Mouse (Mus musculus) forebrain, embryonic 15.5 days (tissue): ENCODE measurements at regions not wholly inside any gene's neighbourhood (a gene's known extent, or its start where the extent isn't known, plus 50 kb on each side); places are given as distances from the start of the nearest gene placed in this dataset.

Experiments used
- ATAC-seq: fragments of 200-750 bp; cut with Nextera tagmentation; replicated peaks from 2 replicates; pipeline ENCODE4 v1.8.0; 2017; ENCODE audit warnings: mild to moderate bottlenecking, moderate TSS enrichment, moderate library complexity
- H3K27ac ChIP-seq: fragments of 300-500 bp; sonication (generic); replicated peaks from 2 replicates; pipeline ENCODE4 v1.5.1; 2015; ENCODE audit warnings: mild to moderate bottlenecking, inconsistent platforms
- H3K27me3 ChIP-seq: fragments of 300-500 bp; sonication (generic); 2 replicates; pipeline ENCODE4 v1.6.1; 2015; ENCODE audit warnings: inconsistent platforms
- H3K36me3 ChIP-seq: fragments of 300-500 bp; sonication (generic); 2 replicates; pipeline ENCODE4 v1.6.1; 2015; ENCODE audit warnings: mild to moderate bottlenecking, inconsistent platforms
- H3K4me1 ChIP-seq: fragments of 300-500 bp; sonication (generic); 2 replicates; pipeline ENCODE4 v1.6.1; 2015; ENCODE audit warnings: inconsistent platforms
- H3K4me2 ChIP-seq: fragments of 300-500 bp; sonication (generic); replicated peaks from 2 replicates; pipeline ENCODE4 v1.6.1; 2015; ENCODE audit warnings: mild to moderate bottlenecking, inconsistent platforms
- H3K4me3 ChIP-seq: fragments of 300-500 bp; sonication (generic); 2 replicates; pipeline ENCODE4 v1.5.1; 2015; ENCODE audit warnings: mild to moderate bottlenecking, inconsistent platforms
- H3K9ac ChIP-seq: fragments of 300-500 bp; sonication (generic); replicated peaks from 2 replicates; pipeline ENCODE4 v1.6.1; 2015; ENCODE audit warnings: mild to moderate bottlenecking, inconsistent platforms
- H3K9me3 ChIP-seq: fragments of 300-500 bp; sonication (generic); 2 replicates; pipeline ENCODE4 v1.6.1; 2016; ENCODE audit warnings: inconsistent platforms
- WGBS: fragments of 180-500 bp; shearing (Covaris S2); methylation state at CpG from one replicate; pipeline ENCODE4 v1.1.7; 2015; ENCODE audit warnings: mixed read lengths; 5-methylcytosine and 5-hydroxymethylcytosine counted together

GRCm38 (mm10) chr13:37197136-37197535 lies 147.1 kb upstream of the F13a1 start:
- Histone ChIP-seq H3K4me1 (no peaks in the 10 kb centered on the region), H3K4me2 (no peak overlapping the region), H3K27me3 (no peaks in the 10 kb centered on the region), H3K36me3 (no peaks in the 10 kb centered on the region), H3K9me3 (no peaks in the 10 kb centered on the region), H3K4me3 (no peak overlapping the region), H3K9ac (no peak overlapping the region), H3K27ac (no peak overlapping the region)
- no peak for ATAC-seq
- 93% methylated on average over 2 of the region's 2 CpGs for WGBS

- H3K27me3 ChIP-seq: no peaks in the 10 kb centered on the region
- H3K9ac ChIP-seq: no peak overlapping the region
- H3K9me3 ChIP-seq: no peaks in the 10 kb centered on the region
- no peaks in the 10 kb centered on the region for H3K36me3 ChIP-seq
- 78% methylated on average over 1 of the region's 1 CpGs for WGBS
- H3K27ac ChIP-seq: no peak overlapping the region
- ATAC-seq: no peak
- no peak overlapping the region for H3K4me3 ChIP-seq
- H3K4me1 ChIP-seq: no peaks in the 10 kb centered on the region
- H3K4me2 ChIP-seq: no peak overlapping the region
Observed at GRCm38 (mm10) chr13:37195857-37196256, 145.8 kb upstream of the F13a1 start.

- no peaks in the 10 kb centered on the region for H3K27me3 ChIP-seq
- H3K36me3 ChIP-seq: no peaks in the 10 kb centered on the region
- no peak overlapping the region for H3K27ac ChIP-seq
- no peak overlapping the region for H3K4me2 ChIP-seq
- 77% methylated on average over 9 of the region's 9 CpGs for WGBS
- no peaks in the 10 kb centered on the region for H3K4me1 ChIP-seq
- H3K9ac ChIP-seq: no peak overlapping the region
- no peak overlapping the region for H3K4me3 ChIP-seq
- ATAC-seq: no peak
- H3K9me3 ChIP-seq: no peaks in the 10 kb centered on the region
Observed at GRCm38 (mm10) chr13:37181169-37181787, 131.2 kb upstream of the F13a1 start.

GRCm38 (mm10) chr13:37176526-37176925 lies 126.5 kb upstream of the F13a1 start:
- 81% methylated on average over 1 of the region's 1 CpGs for WGBS
- Histone ChIP-seq H3K36me3 (no peaks in the 10 kb centered on the region), H3K27ac (no peak overlapping the region), H3K27me3 (no peaks in the 10 kb centered on the region), H3K4me1 (no peaks in the 10 kb centered on the region), H3K9ac (no peak overlapping the region), H3K4me2 (no peak overlapping the region), H3K4me3 (no peak overlapping the region), H3K9me3 (no peaks in the 10 kb centered on the region)
- ATAC-seq: no peak

- Histone ChIP-seq H3K9ac (no peak overlapping the region), H3K4me3 (no peak overlapping the region), H3K27me3 (no peaks in the 10 kb centered on the region), H3K4me2 (no peak overlapping the region), H3K36me3 (no peaks in the 10 kb centered on the region), H3K27ac (no peak overlapping the region), H3K4me1 (no peaks in the 10 kb centered on the region), H3K9me3 (no peaks in the 10 kb centered on the region)
- ATAC-seq: no peak
- 87% methylated on average over 8 of the region's 8 CpGs for WGBS
Observed at GRCm38 (mm10) chr13:37175997-37176396, 126.0 kb upstream of the F13a1 start.

GRCm38 (mm10) chr13:37158831-37159522 lies 108.9 kb upstream of the F13a1 start:
- no peak overlapping the region for H3K4me2 ChIP-seq
- no peak overlapping the region for H3K4me3 ChIP-seq
- H3K27ac ChIP-seq: no peak overlapping the region
- H3K9me3 ChIP-seq: no peaks in the 10 kb centered on the region
- WGBS: 55% methylated on average over 4 of the region's 4 CpGs
- no peaks in the 10 kb centered on the region for H3K36me3 ChIP-seq
- no peaks in the 10 kb centered on the region for H3K27me3 ChIP-seq
- H3K9ac ChIP-seq: no peak overlapping the region
- ATAC-seq: no peak
- peaks cover 7% of the 10 kb centered on the region for H3K4me1 ChIP-seq

- WGBS: 93% methylated on average over 3 of the region's 3 CpGs
- Histone ChIP-seq H3K4me3 (no peak overlapping the region), H3K4me2 (no peak overlapping the region), H3K4me1 (peaks cover 7% of the 10 kb centered on the region), H3K27ac (no peak overlapping the region), H3K9ac (no peak overlapping the region), H3K36me3 (no peaks in the 10 kb centered on the region), H3K9me3 (no peaks in the 10 kb centered on the region), H3K27me3 (no peaks in the 10 kb centered on the region)
- ATAC-seq: no peak
Observed at GRCm38 (mm10) chr13:37157808-37158207, 107.8 kb upstream of the F13a1 start.

- no peaks in the 10 kb centered on the region for H3K9me3 ChIP-seq
- H3K27me3 ChIP-seq: no peaks in the 10 kb centered on the region
- 11% methylated on average over 4 of the region's 4 CpGs for WGBS
- H3K36me3 ChIP-seq: no peaks in the 10 kb centered on the region
- no peak overlapping the region for H3K4me3 ChIP-seq
- peak; percentile 84 for ATAC-seq
- H3K4me1 ChIP-seq: peaks cover 16% of the 10 kb centered on the region
- no peak overlapping the region for H3K9ac ChIP-seq
- H3K4me2 ChIP-seq: no peak overlapping the region
- H3K27ac ChIP-seq: no peak overlapping the region
Observed at GRCm38 (mm10) chr13:37151835-37152516, 101.9 kb upstream of the F13a1 start.

- no peaks in the 10 kb centered on the region for H3K27me3 ChIP-seq
- H3K9me3 ChIP-seq: no peaks in the 10 kb centered on the region
- 87% methylated on average over 1 of the region's 1 CpGs for WGBS
- H3K36me3 ChIP-seq: no peaks in the 10 kb centered on the region
- no peak overlapping the region for H3K9ac ChIP-seq
- H3K27ac ChIP-seq: no peak overlapping the region
- no peak overlapping the region for H3K4me3 ChIP-seq
- H3K4me2 ChIP-seq: no peak overlapping the region
- no peak for ATAC-seq
- H3K4me1 ChIP-seq: peaks cover 16% of the 10 kb centered on the region
Observed at GRCm38 (mm10) chr13:37149961-37150360, 99.9 kb upstream of the F13a1 start.

GRCm38 (mm10) chr13:37149066-37149781 lies 99.2 kb upstream of the F13a1 start:
- no peaks in the 10 kb centered on the region for H3K9me3 ChIP-seq
- peaks cover 16% of the 10 kb centered on the region for H3K4me1 ChIP-seq
- no peaks in the 10 kb centered on the region for H3K36me3 ChIP-seq
- H3K27ac ChIP-seq: no peak overlapping the region
- no peak for ATAC-seq
- no peak overlapping the region for H3K4me2 ChIP-seq
- 62% methylated on average over 3 of the region's 3 CpGs for WGBS
- no peak overlapping the region for H3K9ac ChIP-seq
- H3K27me3 ChIP-seq: no peaks in the 10 kb centered on the region
- H3K4me3 ChIP-seq: no peak overlapping the region

- peaks cover 16% of the 10 kb centered on the region for H3K4me1 ChIP-seq
- H3K27ac ChIP-seq: no peak overlapping the region
- ATAC-seq: no peak
- WGBS: 67% methylated on average over 1 of the region's 1 CpGs
- no peaks in the 10 kb centered on the region for H3K36me3 ChIP-seq
- H3K4me2 ChIP-seq: no peak overlapping the region
- no peak overlapping the region for H3K9ac ChIP-seq
- no peaks in the 10 kb centered on the region for H3K27me3 ChIP-seq
- no peaks in the 10 kb centered on the region for H3K9me3 ChIP-seq
- no peak overlapping the region for H3K4me3 ChIP-seq
Observed at GRCm38 (mm10) chr13:37148627-37149026, 98.6 kb upstream of the F13a1 start.

GRCm38 (mm10) chr13:37147790-37148189 lies 97.7 kb upstream of the F13a1 start:
- H3K27ac ChIP-seq: no peak overlapping the region
- ATAC-seq: no peak

More at GRCm38 (mm10) chr13:37147790-37148189, 97.7 kb upstream of the F13a1 start:
- no peak overlapping the region for H3K9ac ChIP-seq
- peaks cover 16% of the 10 kb centered on the region for H3K4me1 ChIP-seq
- H3K36me3 ChIP-seq: no peaks in the 10 kb centered on the region
- no peaks in the 10 kb centered on the region for H3K9me3 ChIP-seq
- H3K4me2 ChIP-seq: no peak overlapping the region
- H3K4me3 ChIP-seq: no peak overlapping the region
- WGBS: 93% methylated on average over 8 of the region's 8 CpGs
- no peaks in the 10 kb centered on the region for H3K27me3 ChIP-seq
